ENCODE assay signal across 9 mouse cellular contexts in genomic region chr4:46356351-46357133, GRCm38 (mm10). TPM values are rescaled to one million over a fixed set of nuclear protein-coding genes. Genes with fewer than 3 reads are reported as not detected.
DNase-seq lines count a peak whose midpoint lies in the region; ATAC-seq lines count a peak whose summit lies in the region.
"Had no signal": no experiment of that assay in that cellular context is flagged by ENCODE, and none has a peak within 500 bp of the region (broad histone marks: within the 10 kb centered on the region; RNA-seq: fewer than 3 reads in every experiment).

No protein-coding gene starts in this region.

- no peaks in the 10 kb centered on the region for H3K9me3 ChIP-seq in midbrain, embryonic 14.5 days (ENCODE audit: control insufficient read depth, low read length)
- H3K9me3 ChIP-seq in midbrain, embryonic 16.5 days (replicated peaks; ENCODE audit: control insufficient read depth, low read length, poor library complexity, severe bottlenecking): no peaks in the 10 kb centered on the region
- H3K9me3 ChIP-seq in limb, embryonic 12.5 days: no peaks in the 10 kb centered on the region

- H3K27me3 ChIP-seq in midbrain, embryonic 14.5 days (ENCODE audit: control insufficient read depth, insufficient read depth, low read length): peaks cover 16% of the 10 kb centered on the region; the same call in 1 of the 2 replicates
- peaks cover 15% of the 10 kb centered on the region for H3K27me3 ChIP-seq in midbrain, embryonic 16.5 days (ENCODE audit: control insufficient read depth, insufficient read depth, low read depth, low read length)
- H3K27me3 ChIP-seq in limb, embryonic 12.5 days: peaks cover 46% of the 10 kb centered on the region

- H3K27ac ChIP-seq in midbrain, embryonic 14.5 days (replicated peaks; ENCODE audit: low read depth, low read length): no peak overlapping the region
- H3K27ac ChIP-seq in midbrain, embryonic 16.5 days (ENCODE audit: low read length): no peak overlapping the region
- H3K27ac ChIP-seq in limb, embryonic 12.5 days: no peak overlapping the region

- no peak overlapping the region for H3K4me3 ChIP-seq in midbrain, embryonic 14.5 days (replicated peaks; ENCODE audit: low read depth, low read length)
- no peak overlapping the region for H3K4me3 ChIP-seq in midbrain, embryonic 16.5 days (ENCODE audit: low read depth, low read length)
- H3K4me3 ChIP-seq in limb, embryonic 12.5 days (replicated peaks): no peak overlapping the region

- no peak overlapping the region for H3K9ac ChIP-seq in midbrain, embryonic 14.5 days (replicated peaks; ENCODE audit: low read length)
- no peak overlapping the region for H3K9ac ChIP-seq in midbrain, embryonic 16.5 days (ENCODE audit: low read depth, low read length)
- no peak overlapping the region for H3K9ac ChIP-seq in limb, embryonic 12.5 days (replicated peaks)

- H3K36me3 ChIP-seq in midbrain, embryonic 14.5 days (ENCODE audit: control insufficient read depth, insufficient read depth, low read length): no peaks in the 10 kb centered on the region
- H3K36me3 ChIP-seq in midbrain, embryonic 16.5 days (ENCODE audit: control insufficient read depth, insufficient read depth, low read length): no peaks in the 10 kb centered on the region
- H3K36me3 ChIP-seq in limb, embryonic 12.5 days: no peaks in the 10 kb centered on the region

- no peak for ATAC-seq in CD4-positive, CD25-positive, alpha-beta regulatory T cell, adult 4 months
- ATAC-seq in midbrain, embryonic 14.5 days (ENCODE audit: low FRiP score, low TSS enrichment): no peak
- ATAC-seq in midbrain, embryonic 16.5 days: no peak
- peak; percentile 66 for ATAC-seq in granulocyte monocyte progenitor cell, adult 5-6 weeks (replicated peaks; ENCODE audit: poor library complexity, severe bottlenecking)
- ATAC-seq in limb, embryonic 12.5 days (ENCODE audit: insufficient number of reproducible peaks, insufficient read depth, low FRiP score, low TSS enrichment, low read depth): 0 out of 2 replicates have a peak, but pooled peaks have one; percentile 31

- H3K4me1 ChIP-seq in midbrain, embryonic 14.5 days (ENCODE audit: control insufficient read depth, insufficient read depth, low read length): no peaks in the 10 kb centered on the region
- no peaks in the 10 kb centered on the region for H3K4me1 ChIP-seq in midbrain, embryonic 16.5 days (ENCODE audit: control insufficient read depth, insufficient read depth, low read length)
- H3K4me1 ChIP-seq in limb, embryonic 12.5 days (replicated peaks): peaks cover 18% of the 10 kb centered on the region

- WGBS in midbrain, embryonic 14.5 days: 47% methylated on average over 12 of the region's 12 CpGs
- WGBS in midbrain, embryonic 16.5 days: 39% methylated on average over 12 of the region's 12 CpGs
- WGBS in limb, embryonic 12.5 days: 49% methylated on average over 12 of the region's 12 CpGs

- no peak overlapping the region for H3K4me2 ChIP-seq in midbrain, embryonic 14.5 days (ENCODE audit: low read length)
- H3K4me2 ChIP-seq in midbrain, embryonic 16.5 days (ENCODE audit: low read length): no peak overlapping the region
- no peak overlapping the region for H3K4me2 ChIP-seq in limb, embryonic 12.5 days

- peak; percentile 74 for DNase-seq in CD4-positive, CD25-positive, alpha-beta regulatory T cell, adult 2 months (ENCODE audit: low read depth, low spot score)
- DNase-seq in midbrain, embryonic 14.5 days: peak; percentile 62
- peak; percentile 50 for DNase-seq in c-Kit-positive CD71-positive TER-119-negative erythroid progenitor cells, embryonic 14.5 days (ENCODE audit: low read depth)
- DNase-seq in right cerebral cortex, postnatal 4 days: peak; percentile 72

RNA-seq across cellular contexts. Expression of gene Foxe1, which starts 13.1 kb away (rescaled TPM):
- not detected for polyA plus RNA-seq in CD4-positive, CD25-positive, alpha-beta regulatory T cell, adult 4 months (2017; shearing (Covaris generic))
- polyA plus RNA-seq in midbrain, embryonic 14.5 days (2014; fragmentation: Nextera tagmentation; extraction: Ambion mirVana): not detected in 2 replicates
- polyA plus RNA-seq in midbrain, embryonic 16.5 days (2015; fragmentation: Nextera tagmentation; extraction: Ambion mirVana): not detected in 2 replicates
- not detected in 2 replicates for total RNA-seq in granulocyte monocyte progenitor cell, adult 5-6 weeks (2014; fragmentation: Nextera tagmentation)
- total RNA-seq in granulocyte monocyte progenitor cell, adult 5-6 weeks (2017): 0.26 TPM in 1 of 2 replicates, not detected in the other
- polyA plus RNA-seq in limb, embryonic 12.5 days (2016; fragmentation: Nextera tagmentation; extraction: Ambion mirVana): not detected in 2 replicates
- total RNA-seq: layer of hippocampus, adult 18-20 months had no signal

RNA-seq across cellular contexts. Expression of gene Trmo, which starts 32.7 kb away (rescaled TPM):
- polyA plus RNA-seq in CD4-positive, CD25-positive, alpha-beta regulatory T cell, adult 4 months (2017; shearing (Covaris generic)): 10 to 100 TPM; 20.9 TPM
- polyA plus RNA-seq in midbrain, embryonic 14.5 days (2014; fragmentation: Nextera tagmentation; extraction: Ambion mirVana): 8.6 and 10.1 TPM in 2 replicates
- polyA plus RNA-seq in midbrain, embryonic 16.5 days (2015; fragmentation: Nextera tagmentation; extraction: Ambion mirVana): 8.6 and 9.0 TPM in 2 replicates
- 11.1 and 13.3 TPM in 2 replicates for total RNA-seq in granulocyte monocyte progenitor cell, adult 5-6 weeks (2014; fragmentation: Nextera tagmentation)
- 11.8 and 12.7 TPM in 2 replicates for total RNA-seq in granulocyte monocyte progenitor cell, adult 5-6 weeks (2017)
- polyA plus RNA-seq in limb, embryonic 12.5 days (2016; fragmentation: Nextera tagmentation; extraction: Ambion mirVana): 8.8 and 9.0 TPM in 2 replicates

RNA-seq across cellular contexts. Expression of gene Hemgn, which starts 56.8 kb away (rescaled TPM):
- under 1 TPM in 1 of 2 experiments, not detected in 1; 0.36 TPM for polyA plus RNA-seq in CD4-positive, CD25-positive, alpha-beta regulatory T cell, adult 4 months (2017; shearing (Covaris generic))
- polyA plus RNA-seq in midbrain, embryonic 14.5 days (2014; fragmentation: Nextera tagmentation; extraction: Ambion mirVana): 0.12 TPM in 1 of 2 replicates, not detected in the other
- polyA plus RNA-seq in midbrain, embryonic 16.5 days (2015; fragmentation: Nextera tagmentation; extraction: Ambion mirVana): not detected in 2 replicates
- total RNA-seq in granulocyte monocyte progenitor cell, adult 5-6 weeks (2014; fragmentation: Nextera tagmentation): 0.45 and 1.2 TPM in 2 replicates
- 2.2 and 3.0 TPM in 2 replicates for total RNA-seq in granulocyte monocyte progenitor cell, adult 5-6 weeks (2017)
- 2.6 and 2.7 TPM in 2 replicates for polyA plus RNA-seq in limb, embryonic 12.5 days (2016; fragmentation: Nextera tagmentation; extraction: Ambion mirVana)
- total RNA-seq: layer of hippocampus, adult 18-20 months had no signal

Comparison
In these comparisons a context has a peak if more than half of its experiments do, and no peak if none do; other contexts are left out.
1. ATAC-seq: peak in granulocyte monocyte progenitor cell, adult 5-6 weeks (single experiment) and limb, embryonic 12.5 days (single experiment); none in CD4-positive, CD25-positive, alpha-beta regulatory T cell, adult 4 months (single experiment), midbrain, embryonic 14.5 days (single experiment) and midbrain, embryonic 16.5 days (single experiment).
2. Peak in every context shown above with its lines, with median percentiles within 50 percentile points of each other: DNase-seq.